Mouse (Mus musculus) T-helper 17 cell (primary cell): ENCODE measurements around the gene Syt16.

ENCODE experiments used
- in situ Hi-C, 2 experiments: fragments of 300-600 bp; cut with MboI, MseI; formaldehyde crosslinking; loops; 1 replicate in 1 of 2; 2 replicates in 1 of 2; pipeline ENCODE4 v1.15.1; 2025; ENCODE audit warnings: high pct_unique_total_duplicates in 2 of 2

The Syt16 gene

GRCm38 (mm10) chr12:73997297-73998127 lies at the start of gene Syt16:
TSS of gene Syt16 (plus strand) at chr12:73997661.
- in situ Hi-C loops = loop anchor here (25.0 kb wide), 2 partner anchors 785 to 960 kb away; no protein-coding TSS in a partner anchor

GRCm38 (mm10) chr12:73948415-73948814 lies 49.0 kb upstream of the Syt16 start:
- in situ Hi-C loops = no loop called here

DNA sequence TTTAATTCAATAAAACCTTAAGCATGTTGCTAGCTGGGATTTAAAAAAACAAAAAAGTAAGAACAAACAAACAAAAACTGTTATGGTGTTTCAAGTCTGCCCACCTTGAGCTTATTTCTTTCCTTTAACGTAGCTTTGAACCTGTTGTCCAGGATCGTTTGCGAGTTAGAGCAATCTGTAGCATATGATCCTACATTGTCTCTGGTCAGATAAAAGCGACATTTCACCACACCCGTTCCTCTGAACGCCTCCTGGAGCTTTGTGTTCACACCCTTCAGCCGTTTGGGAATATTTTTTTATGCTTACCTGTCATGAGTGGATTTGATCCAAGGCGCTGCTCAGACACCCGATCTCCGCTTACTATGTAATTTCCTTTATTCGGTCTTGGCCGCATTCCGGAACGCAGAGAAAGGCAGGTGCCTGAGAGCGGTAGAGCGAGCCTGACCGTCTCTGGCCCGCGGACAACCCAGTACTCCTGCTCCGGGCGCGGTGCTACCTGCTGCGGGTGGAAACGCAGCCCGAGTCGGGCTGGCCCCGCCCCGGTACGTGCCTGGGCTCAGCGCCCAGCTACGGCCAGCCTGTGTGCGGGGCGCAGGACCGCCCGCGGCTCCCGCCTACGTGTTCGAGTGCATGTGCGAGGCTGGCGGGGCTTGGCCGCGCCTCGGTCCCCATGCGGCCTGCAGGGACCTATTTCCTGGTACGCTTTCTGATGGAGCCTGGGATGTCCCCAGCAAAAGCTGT lies 48.0 kb upstream of the Syt16 start:
- in situ Hi-C loops = no loop called here

DNA sequence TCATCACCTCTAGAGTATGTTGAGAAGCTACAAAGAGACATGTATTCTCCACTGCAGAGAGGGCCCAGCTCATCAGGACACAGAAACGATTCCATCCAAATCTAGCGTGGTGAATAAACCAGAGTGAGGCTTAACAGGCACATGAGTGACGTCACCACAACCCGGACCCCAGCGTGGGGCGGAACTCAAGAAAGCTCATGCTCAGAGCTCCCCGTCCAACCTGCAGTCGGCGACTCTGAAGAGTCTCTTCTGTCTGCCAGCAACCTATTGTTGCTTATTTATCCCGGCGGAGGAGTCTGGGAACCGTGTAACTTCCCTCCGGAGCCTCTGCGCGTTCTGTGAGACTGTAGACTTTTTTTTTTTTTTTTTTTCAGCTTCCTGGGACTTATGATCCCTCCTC lies 44.6 kb upstream of the Syt16 start:
- in situ Hi-C loops = no loop called here

DNA sequence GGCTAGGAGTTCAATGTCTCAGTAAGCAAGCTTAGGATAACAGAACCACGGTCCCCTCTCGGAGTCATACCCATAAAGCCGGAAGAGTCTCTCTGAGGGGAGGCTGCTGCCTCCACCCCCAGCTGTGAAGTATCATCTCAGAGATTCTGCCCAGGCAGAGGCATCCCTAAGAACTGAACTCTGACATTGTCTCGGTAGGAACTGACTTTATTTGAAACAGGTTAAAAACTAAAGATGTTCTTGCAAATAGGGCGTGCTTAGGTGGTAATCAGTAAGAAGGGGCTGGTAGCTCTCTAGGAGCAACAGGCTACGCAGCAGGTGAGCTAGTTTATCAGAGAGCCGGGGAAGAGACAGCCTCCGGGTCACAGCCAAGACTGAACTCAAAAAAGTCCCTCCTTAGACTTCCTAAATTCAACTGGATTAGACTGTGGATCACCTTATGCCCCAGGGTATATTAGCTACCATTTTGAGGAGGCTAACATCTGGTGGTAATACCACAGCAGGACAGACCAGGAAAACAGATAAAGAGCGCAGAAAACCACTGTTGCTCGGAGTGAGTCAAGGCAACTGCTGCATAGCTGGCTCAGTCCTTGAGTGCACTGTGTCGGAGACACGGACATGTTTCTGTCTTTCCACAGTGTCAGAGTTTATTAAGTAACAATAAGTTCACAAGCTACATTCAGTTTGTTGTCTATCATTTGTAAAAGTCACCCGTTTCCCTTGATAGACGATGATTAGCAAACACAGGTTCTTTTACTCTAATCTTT lies 43.9 kb upstream of the Syt16 start:
- in situ Hi-C loops = no loop called here

- in situ Hi-C loops = no loop called here
These were observed 42.7 kb upstream of the Syt16 start for GRCm38 (mm10) chr12:73954785-73955184.

GRCm38 (mm10) chr12:73957676-73958075 lies 39.8 kb upstream of the Syt16 start:
- in situ Hi-C loops = no loop called here

- in situ Hi-C loops = no loop called here
These were observed 38.6 kb upstream of the Syt16 start for GRCm38 (mm10) chr12:73958830-73959229.

- in situ Hi-C loops = loop anchor here in 1 of 2 experiments (5.0 kb wide), 1 partner anchor 407 kb away; no protein-coding TSS in a partner anchor
These were observed 32.9 kb upstream of the Syt16 start, which contains the start of gene Snapc1 for GRCm38 (mm10) chr12:73964291-73965281. TSS of gene Snapc1 (plus strand) at chr12:73964481.

DNA sequence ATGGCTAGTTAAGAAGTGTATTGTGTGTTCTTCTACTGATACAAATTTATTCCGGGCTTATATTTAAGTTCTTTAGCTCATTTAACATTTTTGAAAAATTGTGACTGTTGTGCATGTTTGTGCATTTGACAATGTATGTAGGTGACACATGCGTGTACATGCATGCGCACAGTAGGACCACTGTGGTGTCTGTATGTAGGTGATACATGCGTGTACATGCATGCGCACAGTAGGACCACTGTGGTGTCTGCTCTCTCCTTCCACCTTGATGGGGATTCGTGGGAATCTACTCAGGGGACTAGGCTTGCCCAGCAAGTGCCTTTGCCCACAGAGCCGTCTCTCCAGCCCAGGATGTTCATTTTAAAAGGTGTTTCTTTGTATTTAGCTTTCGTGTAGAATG lies 28.3 kb upstream of the Syt16 start:
- in situ Hi-C loops = loop anchor here in 1 of 2 experiments (5.0 kb wide), 1 partner anchor 412 kb away; no protein-coding TSS in a partner anchor

- in situ Hi-C loops = no loop called here
These were observed 22.9 kb upstream of the Syt16 start for GRCm38 (mm10) chr12:73974584-73974983.

GRCm38 (mm10) chr12:73978144-73978543 lies 19.3 kb upstream of the Syt16 start:
- in situ Hi-C loops = loop anchor here (25.0 kb wide), 2 partner anchors 766 to 941 kb away; no protein-coding TSS in a partner anchor

- in situ Hi-C loops = loop anchor here (25.0 kb wide), 2 partner anchors 767 to 942 kb away; no protein-coding TSS in a partner anchor
These were observed 17.8 kb upstream of the Syt16 start for GRCm38 (mm10) chr12:73979667-73980066.

GRCm38 (mm10) chr12:73982533-73982932 lies 14.9 kb upstream of the Syt16 start:
- in situ Hi-C loops = loop anchor here (25.0 kb wide), 2 partner anchors 770 to 945 kb away; no protein-coding TSS in a partner anchor

DNA sequence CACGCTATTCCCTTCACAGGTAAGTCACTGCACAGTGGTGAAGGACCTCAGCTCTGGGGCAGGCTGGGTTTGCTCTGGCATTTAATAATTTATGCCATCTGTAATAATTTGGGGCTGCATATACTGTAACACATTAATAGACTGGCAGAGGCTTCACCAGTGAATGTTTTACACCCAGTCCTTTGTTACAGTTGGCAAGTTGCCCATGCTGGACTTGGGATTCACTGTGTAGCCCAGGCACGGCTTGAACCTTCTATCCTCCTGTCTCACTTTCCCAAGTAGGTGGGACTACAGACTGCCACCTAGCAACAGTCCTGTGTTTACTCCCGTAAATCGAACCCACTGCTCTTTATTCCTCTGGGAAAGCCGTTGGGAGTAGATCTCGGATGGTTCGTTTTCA lies 11.2 kb upstream of the Syt16 start:
- in situ Hi-C loops = loop anchor here (25.0 kb wide), 2 partner anchors 774 to 949 kb away; no protein-coding TSS in a partner anchor

DNA sequence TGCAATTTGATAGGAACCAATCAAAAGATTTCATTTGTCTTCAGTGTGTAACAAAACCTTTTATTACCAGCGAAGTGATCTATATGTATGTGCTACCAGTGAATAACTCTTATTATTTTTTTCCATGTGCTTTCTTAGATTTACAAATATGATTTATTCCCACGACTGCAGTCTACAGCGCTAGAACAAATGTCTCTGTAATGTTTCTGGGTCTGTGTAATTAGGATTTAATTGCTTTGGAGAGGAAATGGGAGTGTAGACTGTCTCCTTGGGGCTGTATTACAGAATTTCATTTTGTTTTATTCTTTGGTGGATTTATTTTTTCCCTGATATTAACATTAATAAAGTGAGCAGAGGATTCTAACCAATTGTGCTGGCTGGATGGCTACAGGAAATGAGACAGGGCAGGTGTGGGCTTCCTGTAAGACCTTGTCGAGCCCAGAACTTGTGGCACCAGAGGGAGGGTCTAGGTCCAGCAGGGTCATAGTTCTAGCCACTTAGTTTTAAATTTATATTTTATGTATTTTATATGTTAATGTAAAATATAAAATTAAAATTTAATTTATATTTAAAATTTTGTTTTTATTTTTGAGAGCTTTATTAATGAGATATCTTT lies 9.0 kb upstream of the Syt16 start:
- in situ Hi-C loops = loop anchor here (25.0 kb wide), 2 partner anchors 776 to 951 kb away; no protein-coding TSS in a partner anchor

DNA sequence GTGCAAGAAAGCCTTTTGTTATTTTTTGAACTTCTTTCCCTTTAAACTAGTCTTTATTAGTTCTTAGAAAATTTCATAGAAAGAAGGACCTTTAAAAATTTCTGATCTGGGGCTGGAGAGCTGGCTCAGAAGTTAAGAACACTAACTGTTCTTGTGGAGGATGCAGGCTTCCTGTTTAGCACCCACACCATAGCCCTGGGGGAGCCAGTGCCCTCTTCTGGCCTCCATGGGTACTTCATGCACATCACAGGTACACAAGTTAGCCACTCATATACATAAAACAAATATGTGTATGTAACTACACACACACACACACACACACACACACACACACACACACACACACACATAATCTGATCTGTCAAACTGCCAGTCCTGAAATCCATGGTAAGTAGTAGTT lies 7.9 kb upstream of the Syt16 start:
- in situ Hi-C loops = loop anchor here (25.0 kb wide), 2 partner anchors 777 to 952 kb away; no protein-coding TSS in a partner anchor

GRCm38 (mm10) chr12:73996906-73997296 lies 560 bp upstream of the Syt16 start:
- in situ Hi-C loops = loop anchor here (25.0 kb wide), 2 partner anchors 785 to 960 kb away; no protein-coding TSS in a partner anchor

DNA sequence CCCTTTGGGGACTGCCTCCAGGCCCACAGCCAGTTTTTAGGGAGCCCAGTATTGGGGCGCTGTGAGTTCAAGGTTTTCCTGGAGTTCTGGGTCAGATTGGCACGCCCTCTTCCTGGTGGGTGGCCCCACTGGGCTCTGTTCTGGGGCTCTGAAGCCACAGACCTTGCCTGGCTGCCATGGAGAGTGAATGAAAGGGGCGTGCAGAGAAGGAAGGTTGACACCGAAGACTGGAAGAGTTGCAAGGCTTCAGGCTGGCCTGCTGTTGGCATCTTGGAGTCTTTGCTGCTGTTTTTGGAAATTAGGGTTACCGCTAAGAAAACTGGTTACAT lies 631 bp downstream of the Syt16 start:
- in situ Hi-C loops = loop anchor here (25.0 kb wide), 2 partner anchors 786 to 961 kb away; no protein-coding TSS in a partner anchor
